Mouse (Mus musculus): Measurements from ENCODE around the gene Daxx. TPM values are rescaled to one million over a fixed set of nuclear protein-coding genes. Genes with fewer than 3 reads are reported as not detected.

The Daxx gene
- polyA plus RNA-seq, 1 experiment: 35.9 TPM

DNA sequence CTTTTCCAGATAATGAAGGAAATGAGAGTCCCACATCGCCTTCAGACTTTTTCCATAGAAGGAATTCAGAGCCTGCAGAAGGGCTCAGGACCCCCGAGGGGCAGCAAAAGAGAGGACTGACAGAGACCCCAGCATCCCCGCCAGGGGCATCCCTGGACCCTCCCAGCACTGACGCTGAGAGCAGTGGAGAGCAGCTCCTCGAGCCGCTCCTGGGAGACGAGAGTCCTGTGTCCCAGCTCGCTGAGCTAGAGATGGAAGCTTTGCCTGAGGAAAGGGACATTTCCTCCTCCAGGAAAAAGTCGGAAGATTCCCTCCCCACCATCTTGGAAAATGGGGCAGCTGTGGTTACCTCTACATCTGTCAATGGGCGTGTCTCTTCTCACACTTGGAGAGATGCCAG lies 4.0 kb downstream of the Daxx start:
- Histone ChIP-seq H3K4me1 (ENCODE audit: control insufficient read depth, insufficient read depth, low read length) (peaks cover 6% of the 10 kb centered on the region), H3K4me3 (replicated peaks; ENCODE audit: extremely low read depth, low read depth, low read length) (no peak overlapping the region)
- no peak for TF ChIP-seq CTCF (IDR thresholded peaks at IDR 0.05; ENCODE audit: insufficient read depth, low read length)
- TF ChIP-seq POLR2A (IDR thresholded peaks at IDR 0.05; ENCODE audit: borderline replicate concordance, extremely low read depth, low read depth, low read length): no peak
- DNase-seq: no peak
- 88% methylated on average over 10 of the region's 10 CpGs for WGBS

GRCm38 (mm10) chr17:33913905-33914304 lies 4.7 kb downstream of the Daxx start:
- TF ChIP-seq POLR2A (IDR thresholded peaks at IDR 0.05; ENCODE audit: borderline replicate concordance, extremely low read depth, low read depth, low read length) (no peak), CTCF (IDR thresholded peaks at IDR 0.05; ENCODE audit: insufficient read depth, low read length) (no peak)
- H3K4me1 ChIP-seq (ENCODE audit: control insufficient read depth, insufficient read depth, low read length): peaks cover 5% of the 10 kb centered on the region
- 93% methylated on average over 8 of the region's 8 CpGs for WGBS

DNA sequence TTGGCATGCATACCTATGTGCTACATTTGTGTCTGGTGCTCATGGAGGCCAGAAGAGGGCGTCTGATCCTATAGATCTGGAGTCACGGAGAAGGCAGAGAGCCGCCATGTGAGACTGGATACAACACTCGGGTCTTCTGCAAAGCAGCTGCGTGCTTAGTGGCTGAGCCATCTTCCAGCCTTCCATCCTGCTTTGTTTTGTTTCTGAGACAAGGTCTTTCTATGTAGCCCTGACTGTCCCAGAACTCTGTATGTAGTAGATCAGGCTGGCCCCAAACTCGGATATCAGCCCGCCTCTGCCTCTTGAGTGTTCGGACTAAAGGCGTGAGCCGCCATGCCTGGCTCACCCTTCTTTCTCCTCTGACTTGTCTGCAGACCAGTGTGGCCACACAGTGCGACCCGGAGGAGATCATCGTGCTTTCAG lies 5.8 kb downstream of the Daxx start:
- no peak for TF ChIP-seq CTCF (IDR thresholded peaks at IDR 0.05; ENCODE audit: insufficient read depth, low read length)
- TF ChIP-seq POLR2A (IDR thresholded peaks at IDR 0.05; ENCODE audit: borderline replicate concordance, extremely low read depth, low read depth, low read length): no peak
- H3K4me3 ChIP-seq (replicated peaks; ENCODE audit: extremely low read depth, low read depth, low read length): no peak overlapping the region
- WGBS: 69% methylated on average over 13 of the region's 13 CpGs
- no peak for DNase-seq
- H3K4me1 ChIP-seq (ENCODE audit: control insufficient read depth, insufficient read depth, low read length): peaks cover 5% of the 10 kb centered on the region

More at GRCm38 (mm10) chr17:33913905-33914304, 4.7 kb downstream of the Daxx start:
- no peak for DNase-seq
- H3K4me3 ChIP-seq (replicated peaks; ENCODE audit: extremely low read depth, low read depth, low read length): no peak overlapping the region

GRCm38 (mm10) chr17:33915671-33916250 lies 6.5 kb downstream of the Daxx start, which contains the start of the genes Tapbp and Zbtb22:
Tapbp (plus strand) TSS chr17:33915899.
Zbtb22 (plus strand) TSS chr17:33915904.
- Histone ChIP-seq H3K4me1 (ENCODE audit: control insufficient read depth, insufficient read depth, low read length) (peaks cover 5% of the 10 kb centered on the region), H3K4me3 (replicated peaks; ENCODE audit: extremely low read depth, low read depth, low read length) (peak within 1 kb of the TSS; percentile 62)
- under 1% methylated on average over 32 of the region's 34 CpGs for WGBS
- no peak for TF ChIP-seq CTCF (IDR thresholded peaks at IDR 0.05; ENCODE audit: insufficient read depth, low read length)
- peak; percentile 49; the same call in 1 of the 2 replicates for TF ChIP-seq POLR2A (IDR thresholded peaks at IDR 0.05; ENCODE audit: borderline replicate concordance, extremely low read depth, low read depth, low read length)
- DNase-seq: peak; percentile 90

- no peak for TF ChIP-seq CTCF (IDR thresholded peaks at IDR 0.05; ENCODE audit: insufficient read depth, low read length)
- no peak for TF ChIP-seq POLR2A (IDR thresholded peaks at IDR 0.05; ENCODE audit: borderline replicate concordance, extremely low read depth, low read depth, low read length)
- peak; percentile 53 for DNase-seq
- Histone ChIP-seq H3K4me3 (replicated peaks; ENCODE audit: extremely low read depth, low read depth, low read length) (peak overlapping the region; percentile 62), H3K4me1 (ENCODE audit: control insufficient read depth, insufficient read depth, low read length) (peaks cover 9% of the 10 kb centered on the region)
- WGBS: 2% methylated on average over 16 of the region's 20 CpGs
Measured at GRCm38 (mm10) chr17:33916294-33916693, 7.1 kb downstream of the Daxx start.

- no peak overlapping the region for H3K4me3 ChIP-seq (replicated peaks; ENCODE audit: extremely low read depth, low read depth, low read length)
- TF ChIP-seq POLR2A (IDR thresholded peaks at IDR 0.05; ENCODE audit: borderline replicate concordance, extremely low read depth, low read depth, low read length): no peak
- DNase-seq: no peak
- WGBS: 80% methylated on average over 31 of the region's 31 CpGs
- H3K4me1 ChIP-seq (ENCODE audit: control insufficient read depth, insufficient read depth, low read length): peaks cover 12% of the 10 kb centered on the region
Measured at GRCm38 (mm10) chr17:33916847-33917655, 7.8 kb downstream of the Daxx start.

DNA sequence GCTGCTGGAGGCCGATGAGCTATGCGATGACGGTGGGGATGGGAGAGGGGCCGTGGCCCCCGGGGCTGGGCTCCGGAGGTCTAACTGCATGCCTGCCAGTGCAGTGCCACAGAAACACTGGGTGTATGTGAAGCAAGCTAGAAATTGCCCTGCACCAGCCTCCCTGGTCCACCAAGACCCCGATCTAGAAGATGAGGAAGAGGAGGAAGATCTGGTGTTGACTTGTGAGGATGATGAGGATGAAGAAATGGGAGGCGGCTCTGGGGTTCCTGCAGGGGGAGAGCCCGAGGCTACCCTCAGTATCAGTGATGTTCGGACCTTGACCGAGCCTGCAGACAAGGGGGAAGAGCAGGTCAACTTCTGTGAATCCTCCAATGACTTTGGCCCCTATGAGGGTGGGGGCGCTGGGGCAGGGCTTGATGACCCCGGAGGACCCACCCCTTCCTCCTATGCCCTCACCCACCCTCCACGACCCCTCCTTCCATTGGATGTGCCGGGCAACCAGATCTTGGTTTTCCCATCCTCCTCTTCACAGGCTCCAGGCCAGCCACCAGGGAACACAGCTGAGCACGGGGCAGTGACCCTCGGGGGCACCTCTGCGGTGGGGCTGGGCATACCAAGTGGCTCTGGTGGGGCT lies 8.6 kb downstream of the Daxx start:
- 79% methylated on average over 18 of the region's 18 CpGs for WGBS
- DNase-seq: no peak
- TF ChIP-seq POLR2A (IDR thresholded peaks at IDR 0.05; ENCODE audit: borderline replicate concordance, extremely low read depth, low read depth, low read length) (no peak), CTCF (IDR thresholded peaks at IDR 0.05; ENCODE audit: insufficient read depth, low read length) (no peak)
- no peak overlapping the region for H3K4me3 ChIP-seq (replicated peaks; ENCODE audit: extremely low read depth, low read depth, low read length)
- peaks cover 12% of the 10 kb centered on the region for H3K4me1 ChIP-seq (ENCODE audit: control insufficient read depth, insufficient read depth, low read length)

- Histone ChIP-seq H3K4me3 (replicated peaks; ENCODE audit: extremely low read depth, low read depth, low read length) (peak overlapping the region; percentile 94), H3K4me1 (ENCODE audit: control insufficient read depth, insufficient read depth, low read length) (peaks cover 12% of the 10 kb centered on the region)
- WGBS: 52% methylated on average over 37 of the region's 37 CpGs
- TF ChIP-seq POLR2A (IDR thresholded peaks at IDR 0.05; ENCODE audit: borderline replicate concordance, extremely low read depth, low read depth, low read length): no peak
- no peak for TF ChIP-seq CTCF (IDR thresholded peaks at IDR 0.05; ENCODE audit: insufficient read depth, low read length)
- DNase-seq: no peak
Measured at GRCm38 (mm10) chr17:33918293-33919203, 9.3 kb downstream of the Daxx start.
